Mouse (Mus musculus) forebrain, embryonic 13.5 days (tissue): Measurements from ENCODE around the gene Atp2b2. TPM values are rescaled to one million over a fixed set of nuclear protein-coding genes. Genes with fewer than 3 reads are reported as not detected.

Experiments used
- ATAC-seq: fragments of 200-750 bp; cut with Nextera tagmentation; 2 replicates; pipeline ENCODE4 v1.8.0; 2017
- H3K27ac ChIP-seq: fragments of 300-500 bp; sonication (generic); 2 replicates; pipeline ENCODE4 v1.5.1; 2015; ENCODE audit warnings: inconsistent platforms, mild to moderate bottlenecking, moderate library complexity
- H3K27me3 ChIP-seq: fragments of 300-500 bp; sonication (generic); 2 replicates; pipeline ENCODE4 v1.6.1; 2015; ENCODE audit warnings: mild to moderate bottlenecking, inconsistent platforms
- H3K36me3 ChIP-seq: fragments of 300-500 bp; sonication (generic); 2 replicates; pipeline ENCODE4 v1.6.1; 2015; ENCODE audit warnings: mild to moderate bottlenecking, inconsistent platforms; ENCODE audit not compliant: poor library complexity, severe bottlenecking
- H3K4me1 ChIP-seq: fragments of 300-500 bp; sonication (generic); 2 replicates; pipeline ENCODE4 v1.6.1; 2015; ENCODE audit warnings: inconsistent platforms
- H3K4me2 ChIP-seq: fragments of 300-500 bp; sonication (generic); 2 replicates; pipeline ENCODE4 v1.6.1; 2015; ENCODE audit warnings: inconsistent platforms, mild to moderate bottlenecking, moderate library complexity
- H3K4me3 ChIP-seq: fragments of 300-500 bp; sonication (generic); 2 replicates; pipeline ENCODE4 v1.5.1; 2015; ENCODE audit warnings: mild to moderate bottlenecking, inconsistent platforms
- H3K9ac ChIP-seq: fragments of 300-500 bp; sonication (generic); 2 replicates; pipeline ENCODE4 v1.6.1; 2015; ENCODE audit warnings: mild to moderate bottlenecking, inconsistent platforms
- H3K9me3 ChIP-seq: fragments of 300-500 bp; sonication (generic); replicated peaks from 2 replicates; pipeline ENCODE4 v1.6.1; 2016; ENCODE audit warnings: inconsistent platforms
- WGBS: fragments of 180-500 bp; shearing (Covaris S2); methylation state at CpG from one replicate; pipeline ENCODE4 v1.1.7; 2015; 5-methylcytosine and 5-hydroxymethylcytosine counted together
- polyA plus RNA-seq: library from polyadenylated mRNA; unstranded; fragments of >200 nt; fragmentation: Nextera tagmentation; extraction: Ambion mirVana; gene quantifications from 2 replicates; pipeline ENCODE4 v1.2.1, GENCODE M21; 2015

Atp2b2 gene
- polyA plus RNA-seq, 1 experiment from 2014 or later, result 15.5 TPM

- Histone ChIP-seq H3K9me3 (no peaks in the 10 kb centered on the region), H3K27me3 (no peaks in the 10 kb centered on the region), H3K27ac (no peak overlapping the region), H3K4me2 (no peak overlapping the region), H3K4me3 (no peak overlapping the region), H3K36me3 (no peaks in the 10 kb centered on the region), H3K4me1 (no peaks in the 10 kb centered on the region), H3K9ac (no peak overlapping the region)
- 85% methylated on average over 7 of the region's 7 CpGs for WGBS
- no peak for ATAC-seq
These were observed 12.9 kb upstream of the Atp2b2 start for GRCm38 (mm10) chr6:114055311-114055710.

DNA sequence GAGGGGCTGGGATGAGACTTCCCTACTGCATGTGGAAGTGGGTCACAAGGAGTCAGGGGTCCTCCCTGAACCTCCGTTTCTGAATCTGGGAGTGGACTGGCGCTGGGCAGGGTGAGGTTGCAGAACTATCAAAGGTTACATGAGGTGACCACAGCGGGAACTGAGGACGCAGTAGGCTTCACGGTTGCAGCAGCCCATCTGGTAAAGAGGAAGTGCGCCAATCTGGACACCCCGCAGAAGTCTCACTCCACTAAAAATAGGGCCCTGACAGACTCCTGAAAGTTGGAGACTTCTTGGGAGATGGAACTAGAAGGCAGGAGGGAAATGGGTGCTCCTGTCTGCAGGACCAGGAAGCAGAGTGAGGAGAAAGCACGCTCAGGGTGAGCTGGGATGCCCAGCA lies 2.5 kb upstream of the Atp2b2 start:
- no peak overlapping the region for H3K4me3 ChIP-seq
- peaks cover 44% of the 10 kb centered on the region for H3K27me3 ChIP-seq

GRCm38 (mm10) chr6:114042836-114043235 lies 423 bp upstream of the Atp2b2 start:
- Histone ChIP-seq H3K4me3 (no peak overlapping the region), H3K9me3 (no peaks in the 10 kb centered on the region), H3K4me2 (no peak overlapping the region), H3K4me1 (peaks cover 6% of the 10 kb centered on the region), H3K36me3 (no peaks in the 10 kb centered on the region), H3K9ac (no peak overlapping the region), H3K27ac (no peak overlapping the region), H3K27me3 (peaks cover 49% of the 10 kb centered on the region)
- 88% methylated on average over 7 of the region's 7 CpGs for WGBS
- ATAC-seq, result no peak

More for the DNA sequence above, 2.5 kb upstream of the Atp2b2 start:
- H3K4me1 ChIP-seq, result peaks cover 6% of the 10 kb centered on the region
- H3K36me3 ChIP-seq, result no peaks in the 10 kb centered on the region
- no peak for ATAC-seq
- no peaks in the 10 kb centered on the region for H3K9me3 ChIP-seq
- no peak overlapping the region for H3K9ac ChIP-seq
- no peak overlapping the region for H3K27ac ChIP-seq
- no peak overlapping the region for H3K4me2 ChIP-seq
- WGBS, result 85% methylated on average over 8 of the region's 8 CpGs

GRCm38 (mm10) chr6:114041911-114042284 lies 515 bp downstream of the Atp2b2 start:
- Histone ChIP-seq H3K9me3 (no peaks in the 10 kb centered on the region), H3K36me3 (no peaks in the 10 kb centered on the region), H3K9ac (peak overlapping the region; percentile 73), H3K4me2 (peak overlapping the region; percentile 100), H3K27me3 (peaks cover 49% of the 10 kb centered on the region), H3K4me1 (peaks cover 6% of the 10 kb centered on the region), H3K27ac (no peak overlapping the region), H3K4me3 (peak overlapping the region; percentile 64)
- ATAC-seq, result peak; percentile 71
- 6% methylated on average over 2 of the region's 52 CpGs for WGBS

GRCm38 (mm10) chr6:114041097-114041910 lies 1.1 kb downstream of the Atp2b2 start:
- H3K9ac ChIP-seq, result peak overlapping the region; percentile 73
- peak overlapping the region; percentile 64 for H3K4me3 ChIP-seq
- H3K9me3 ChIP-seq, result no peaks in the 10 kb centered on the region
- H3K27ac ChIP-seq, result no peak overlapping the region
- WGBS, result under 1% methylated on average over 34 of the region's 39 CpGs
- peaks cover 6% of the 10 kb centered on the region for H3K4me1 ChIP-seq
- H3K4me2 ChIP-seq, result peak overlapping the region; percentile 100
- peak; percentile 58; the same call in 1 of the 2 replicates for ATAC-seq
- no peaks in the 10 kb centered on the region for H3K36me3 ChIP-seq
- peaks cover 49% of the 10 kb centered on the region for H3K27me3 ChIP-seq

DNA sequence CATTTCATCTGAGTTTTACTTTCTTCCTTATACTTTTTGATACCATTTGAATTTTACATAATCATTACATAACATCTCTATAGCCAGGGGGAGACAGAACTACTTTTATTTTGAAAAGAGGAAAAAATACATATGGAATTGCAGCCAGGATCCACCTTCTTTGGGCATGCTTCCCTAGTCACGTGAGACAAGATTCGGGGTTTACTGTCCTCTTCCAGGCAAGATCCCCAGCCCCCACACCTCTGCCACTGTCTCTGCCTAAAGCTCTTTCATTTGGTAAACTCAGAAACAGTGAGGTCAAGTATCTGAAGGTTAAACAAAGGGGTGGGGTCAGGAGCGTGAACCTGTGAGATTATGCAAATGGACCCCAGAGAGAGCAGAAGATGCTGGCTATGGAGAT lies 6.7 kb downstream of the Atp2b2 start:
- Histone ChIP-seq H3K9me3 (no peaks in the 10 kb centered on the region), H3K4me2 (no peak overlapping the region), H3K4me3 (no peak overlapping the region), H3K36me3 (no peaks in the 10 kb centered on the region), H3K27me3 (peaks cover 13% of the 10 kb centered on the region), H3K27ac (no peak overlapping the region), H3K9ac (no peak overlapping the region), H3K4me1 (no peaks in the 10 kb centered on the region)
- 55% methylated on average over 3 of the region's 3 CpGs for WGBS
- ATAC-seq, result no peak

DNA sequence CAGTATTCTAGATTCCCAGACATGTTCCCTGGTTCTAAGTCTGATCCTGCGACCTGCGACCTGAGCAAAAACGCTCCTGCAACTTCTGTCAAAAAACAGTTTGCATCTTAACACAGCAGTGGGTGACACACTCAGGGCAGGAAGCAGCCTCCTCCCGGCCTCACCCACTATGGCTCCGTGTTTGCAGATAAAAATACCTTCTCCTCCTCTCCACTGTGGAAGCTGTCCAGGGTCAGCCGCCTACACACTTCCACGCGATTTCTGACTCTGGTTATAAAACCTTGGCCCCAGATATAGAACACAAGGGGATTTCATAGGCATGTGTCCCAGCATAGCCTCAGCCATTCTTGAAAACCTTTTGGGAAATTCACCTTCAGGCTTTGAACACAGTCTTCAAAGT lies 9.6 kb downstream of the Atp2b2 start:
- no peak overlapping the region for H3K4me3 ChIP-seq
- H3K4me1 ChIP-seq, result no peaks in the 10 kb centered on the region
- no peaks in the 10 kb centered on the region for H3K27me3 ChIP-seq
- H3K36me3 ChIP-seq, result no peaks in the 10 kb centered on the region
- H3K9me3 ChIP-seq, result no peaks in the 10 kb centered on the region
- H3K27ac ChIP-seq, result no peak overlapping the region
- ATAC-seq, result no peak
- 90% methylated on average over 8 of the region's 8 CpGs for WGBS
- no peak overlapping the region for H3K4me2 ChIP-seq
- no peak overlapping the region for H3K9ac ChIP-seq

- Histone ChIP-seq H3K4me3 (no peak overlapping the region), H3K4me2 (no peak overlapping the region), H3K4me1 (no peaks in the 10 kb centered on the region), H3K9me3 (no peaks in the 10 kb centered on the region), H3K27me3 (no peaks in the 10 kb centered on the region), H3K27ac (no peak overlapping the region), H3K9ac (no peak overlapping the region), H3K36me3 (no peaks in the 10 kb centered on the region)
- WGBS, result 62% methylated on average over 2 of the region's 2 CpGs
- no peak for ATAC-seq
These were observed 18.6 kb downstream of the Atp2b2 start for GRCm38 (mm10) chr6:114023794-114024193.

GRCm38 (mm10) chr6:114022104-114022503 lies 20.3 kb downstream of the Atp2b2 start:
- ATAC-seq, result no peak
- H3K27me3 ChIP-seq, result no peaks in the 10 kb centered on the region
- no peaks in the 10 kb centered on the region for H3K36me3 ChIP-seq
- H3K9me3 ChIP-seq, result no peaks in the 10 kb centered on the region
- no peak overlapping the region for H3K9ac ChIP-seq
- no peak overlapping the region for H3K27ac ChIP-seq
- WGBS, result 76% methylated on average over 9 of the region's 9 CpGs
- no peak overlapping the region for H3K4me3 ChIP-seq
- H3K4me2 ChIP-seq, result no peak overlapping the region
- no peaks in the 10 kb centered on the region for H3K4me1 ChIP-seq

GRCm38 (mm10) chr6:114013801-114014200 lies 28.6 kb downstream of the Atp2b2 start:
- ATAC-seq, result no peak
- H3K27me3 ChIP-seq, result no peaks in the 10 kb centered on the region
- WGBS, result 81% methylated on average over 5 of the region's 5 CpGs

GRCm38 (mm10) chr6:114012834-114013233 lies 29.6 kb downstream of the Atp2b2 start:
- no peak overlapping the region for H3K4me2 ChIP-seq
- H3K9me3 ChIP-seq, result no peaks in the 10 kb centered on the region
- no peaks in the 10 kb centered on the region for H3K4me1 ChIP-seq
- H3K27me3 ChIP-seq, result no peaks in the 10 kb centered on the region
- H3K9ac ChIP-seq, result no peak overlapping the region
- no peak overlapping the region for H3K4me3 ChIP-seq
- 40% methylated on average over 9 of the region's 9 CpGs for WGBS
- H3K36me3 ChIP-seq, result no peaks in the 10 kb centered on the region
- no peak overlapping the region for H3K27ac ChIP-seq
- no peak for ATAC-seq

More at GRCm38 (mm10) chr6:114013801-114014200, 28.6 kb downstream of the Atp2b2 start:
- Histone ChIP-seq H3K4me1 (no peaks in the 10 kb centered on the region), H3K36me3 (no peaks in the 10 kb centered on the region), H3K9ac (no peak overlapping the region), H3K4me3 (no peak overlapping the region), H3K4me2 (no peak overlapping the region), H3K27ac (no peak overlapping the region), H3K9me3 (no peaks in the 10 kb centered on the region)

GRCm38 (mm10) chr6:114011976-114012375 lies 30.4 kb downstream of the Atp2b2 start:
- H3K27me3 ChIP-seq, result no peaks in the 10 kb centered on the region
- no peak overlapping the region for H3K9ac ChIP-seq
- no peaks in the 10 kb centered on the region for H3K4me1 ChIP-seq
- no peak overlapping the region for H3K4me2 ChIP-seq
- H3K27ac ChIP-seq, result no peak overlapping the region
- H3K36me3 ChIP-seq, result no peaks in the 10 kb centered on the region
- H3K4me3 ChIP-seq, result no peak overlapping the region
- no peak for ATAC-seq
- no peaks in the 10 kb centered on the region for H3K9me3 ChIP-seq
- WGBS, result 90% methylated on average over 6 of the region's 6 CpGs

DNA sequence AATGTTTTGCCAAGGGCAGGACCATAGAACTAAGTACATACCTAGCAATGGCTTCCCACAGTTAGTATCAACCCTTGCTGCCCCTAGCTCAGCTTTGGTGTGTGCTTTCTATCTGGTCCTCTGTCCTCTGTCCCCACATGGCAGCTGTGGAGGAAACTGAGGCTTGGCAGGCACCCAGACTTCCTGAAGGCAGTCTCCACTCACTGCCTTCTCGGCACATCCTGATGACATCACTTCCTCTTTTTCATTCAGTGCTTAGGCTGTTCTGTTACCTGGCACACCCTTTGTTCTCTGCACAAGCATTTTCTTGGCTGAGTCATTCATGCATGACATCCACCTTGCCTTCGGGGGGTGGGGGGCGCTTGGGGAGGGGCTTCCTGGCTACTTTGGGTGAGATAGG lies 38.6 kb downstream of the Atp2b2 start:
- no peaks in the 10 kb centered on the region for H3K27me3 ChIP-seq
- H3K4me3 ChIP-seq, result no peak overlapping the region
- no peak overlapping the region for H3K9ac ChIP-seq
- H3K4me1 ChIP-seq, result no peaks in the 10 kb centered on the region
- 75% methylated on average over 3 of the region's 3 CpGs for WGBS
- H3K4me2 ChIP-seq, result no peak overlapping the region
- no peak overlapping the region for H3K27ac ChIP-seq
- H3K9me3 ChIP-seq, result no peaks in the 10 kb centered on the region
- no peak for ATAC-seq
- no peaks in the 10 kb centered on the region for H3K36me3 ChIP-seq
